Mouse (Mus musculus) thymus, adult 2 months (tissue): ENCODE data around the gene Sbf1.

Experiments used
- CTCF ChIP-seq: fragments of 200-500 bp; IDR thresholded peaks from 2 replicates; pipeline ENCODE4 v1.5.1; 2012; ENCODE audit warnings: mild to moderate bottlenecking, control low read depth, low read length, moderate library complexity, borderline replicate concordance; ENCODE audit not compliant: control insufficient read depth, poor library complexity, insufficient read depth; ENCODE audit errors: extremely low read depth
- POLR2A ChIP-seq: fragments of 200-500 bp; IDR thresholded peaks from 2 replicates; pipeline ENCODE4 v1.6.1; 2012; ENCODE audit warnings: mild to moderate bottlenecking, low read length, control low read depth, moderate library complexity; ENCODE audit not compliant: control insufficient read depth, poor library complexity, insufficient read depth; ENCODE audit errors: extremely low read depth

- TF ChIP-seq CTCF (no peak), POLR2A (no peak)
Measured at GRCm38 (mm10) chr15:89313359-89313758, 1.8 kb downstream of the Sbf1 start.
